Mouse (Mus musculus): ENCODE data around the gene Oas1a.

GRCm38 (mm10) chr5:120859241-120859640 lies 48.1 kb downstream of the Oas1a start:
- TF ChIP-seq GATA1 (IDR thresholded peaks at IDR 0.05; ENCODE audit: low read length) (no peak), TAL1 (IDR thresholded peaks at IDR 0.05; ENCODE audit: low read length) (no peak)

Measured in erythroblast, embryonic 14.5 days (primary cell).